Mouse (Mus musculus) limb, embryonic 12.5 days (tissue): ENCODE data around the gene Phf2. TPM values are rescaled to one million over a fixed set of nuclear protein-coding genes. Genes with fewer than 3 reads are reported as not detected.
"Not testable (repeated sequence)": the region's sequence is repeated elsewhere in the genome, so short reads cannot be mapped to it uniquely, and the experiment has no call there.

ENCODE experiments used
- ATAC-seq: fragments of 200-750 bp; cut with Nextera tagmentation; 2 replicates; pipeline ENCODE4 v1.8.0; 2017; ENCODE audit warnings: low read depth, moderate TSS enrichment; ENCODE audit not compliant: insufficient number of reproducible peaks, insufficient read depth, low FRiP score, low TSS enrichment
- H3K27ac ChIP-seq: fragments of 300-500 bp; sonication (generic); 2 replicates; pipeline ENCODE4 v1.5.1; 2016; ENCODE audit warnings: mild to moderate bottlenecking, moderate library complexity
- H3K27me3 ChIP-seq: fragments of 300-500 bp; sonication (generic); 2 replicates; pipeline ENCODE4 v1.6.1; 2016; ENCODE audit warnings: mild to moderate bottlenecking, moderate library complexity
- H3K36me3 ChIP-seq: fragments of 300-500 bp; sonication (generic); 2 replicates; pipeline ENCODE4 v1.6.1; 2016; ENCODE audit warnings: mild to moderate bottlenecking, moderate library complexity
- H3K4me1 ChIP-seq: fragments of 300-500 bp; sonication (generic); replicated peaks from 2 replicates; pipeline ENCODE4 v1.6.1; 2016
- H3K4me2 ChIP-seq: fragments of 300-500 bp; sonication (generic); 2 replicates; pipeline ENCODE4 v1.6.1; 2016; ENCODE audit warnings: mild to moderate bottlenecking, moderate library complexity
- H3K4me3 ChIP-seq: fragments of 300-500 bp; sonication (generic); replicated peaks from 2 replicates; pipeline ENCODE4 v1.5.1; 2016; ENCODE audit warnings: mild to moderate bottlenecking
- H3K9ac ChIP-seq: fragments of 300-500 bp; sonication (generic); replicated peaks from 2 replicates; pipeline ENCODE4 v1.6.1; 2016; ENCODE audit warnings: mild to moderate bottlenecking, moderate library complexity
- H3K9me3 ChIP-seq: fragments of 300-500 bp; sonication (generic); 2 replicates; pipeline ENCODE4 v1.6.1; 2016; ENCODE audit warnings: mild to moderate bottlenecking, moderate library complexity
- WGBS: fragments of 180-500 bp; shearing (Covaris S2); methylation state at CpG from one replicate; pipeline ENCODE4 v1.1.7; 2016; 5-methylcytosine and 5-hydroxymethylcytosine counted together
- polyA plus RNA-seq: library from polyadenylated mRNA; unstranded; fragments of >200 nt; fragmentation: Nextera tagmentation; extraction: Ambion mirVana; gene quantifications from 2 replicates; pipeline ENCODE4 v1.2.1, GENCODE M21; 2016

Gene Phf2
- polyA plus RNA-seq, 1 experiment from 2014 or later, result 9.9 TPM

GRCm38 (mm10) chr13:48838284-48838683 is 32.6 kb downstream of the Phf2 start:
- Histone ChIP-seq H3K27ac (no peak overlapping the region), H3K36me3 (peaks cover 18% of the 10 kb centered on the region), H3K4me3 (no peak overlapping the region), H3K27me3 (no peaks in the 10 kb centered on the region), H3K4me1 (0 out of 2 replicates have a peak, but pooled peaks cover 6% of the 10 kb centered on the region), H3K4me2 (no peak overlapping the region), H3K9me3 (no peaks in the 10 kb centered on the region), H3K9ac (no peak overlapping the region)
- ATAC-seq, result no peak
- 88% methylated on average over 2 of the region's 2 CpGs for WGBS

- 78% methylated on average over 6 of the region's 6 CpGs for WGBS
- Histone ChIP-seq H3K9me3 (no peaks in the 10 kb centered on the region), H3K4me3 (no peak overlapping the region), H3K4me1 (0 out of 2 replicates have a peak, but pooled peaks cover 6% of the 10 kb centered on the region), H3K36me3 (peaks cover 25% of the 10 kb centered on the region), H3K27ac (no peak overlapping the region), H3K4me2 (no peak overlapping the region), H3K9ac (no peak overlapping the region), H3K27me3 (no peaks in the 10 kb centered on the region)
- no peak for ATAC-seq
Observed at GRCm38 (mm10) chr13:48837537-48837936, 33.4 kb downstream of the Phf2 start.

- Histone ChIP-seq H3K36me3 (peaks cover 90% of the 10 kb centered on the region), H3K9ac (no peak overlapping the region), H3K4me3 (no peak overlapping the region), H3K27me3 (no peaks in the 10 kb centered on the region), H3K4me2 (no peak overlapping the region), H3K9me3 (no peaks in the 10 kb centered on the region), H3K27ac (no peak overlapping the region), H3K4me1 (no peaks in the 10 kb centered on the region)
- 83% methylated on average over 14 of the region's 14 CpGs for WGBS
- ATAC-seq, result no peak
Observed at GRCm38 (mm10) chr13:48830528-48831250, 40.2 kb downstream of the Phf2 start.

- Histone ChIP-seq H3K4me3 (no peak overlapping the region), H3K4me2 (no peak overlapping the region), H3K4me1 (no peaks in the 10 kb centered on the region), H3K9me3 (no peaks in the 10 kb centered on the region), H3K27me3 (no peaks in the 10 kb centered on the region), H3K36me3 (peaks cover 96% of the 10 kb centered on the region), H3K27ac (no peak overlapping the region), H3K9ac (no peak overlapping the region)
- no peak for ATAC-seq
- WGBS, result 92% methylated on average over 4 of the region's 4 CpGs
Observed at GRCm38 (mm10) chr13:48829780-48830179, 41.1 kb downstream of the Phf2 start.

GRCm38 (mm10) chr13:48822871-48823270 is 48.0 kb downstream of the Phf2 start:
- no peak for ATAC-seq
- H3K36me3 ChIP-seq, result peaks cover 100% of the 10 kb centered on the region
- WGBS, result 90% methylated on average over 9 of the region's 9 CpGs

GRCm38 (mm10) chr13:48822288-48822687 is 48.6 kb downstream of the Phf2 start:
- Histone ChIP-seq H3K9ac (no peak overlapping the region), H3K4me2 (no peak overlapping the region), H3K27me3 (no peaks in the 10 kb centered on the region), H3K4me3 (no peak overlapping the region), H3K9me3 (no peaks in the 10 kb centered on the region), H3K4me1 (no peaks in the 10 kb centered on the region), H3K36me3 (peaks cover 100% of the 10 kb centered on the region), H3K27ac (no peak overlapping the region)
- no peak for ATAC-seq
- 90% methylated on average over 10 of the region's 10 CpGs for WGBS

More at GRCm38 (mm10) chr13:48822871-48823270, 48.0 kb downstream of the Phf2 start:
- Histone ChIP-seq H3K4me3 (no peak overlapping the region), H3K9me3 (no peaks in the 10 kb centered on the region), H3K27ac (no peak overlapping the region), H3K27me3 (no peaks in the 10 kb centered on the region), H3K4me2 (no peak overlapping the region), H3K4me1 (no peaks in the 10 kb centered on the region), H3K9ac (no peak overlapping the region)

GRCm38 (mm10) chr13:48819131-48819530 is 51.8 kb downstream of the Phf2 start:
- Histone ChIP-seq H3K4me1 (no peaks in the 10 kb centered on the region), H3K9me3 (no peaks in the 10 kb centered on the region), H3K9ac (no peak overlapping the region), H3K27ac (no peak overlapping the region), H3K4me3 (no peak overlapping the region), H3K36me3 (peaks cover 100% of the 10 kb centered on the region), H3K27me3 (no peaks in the 10 kb centered on the region), H3K4me2 (no peak overlapping the region)
- ATAC-seq, result no peak
- WGBS, result 76% methylated on average over 3 of the region's 3 CpGs

- Histone ChIP-seq H3K4me3 (no peak overlapping the region), H3K4me1 (no peaks in the 10 kb centered on the region), H3K27me3 (no peaks in the 10 kb centered on the region), H3K9ac (no peak overlapping the region), H3K27ac (no peak overlapping the region), H3K9me3 (no peaks in the 10 kb centered on the region), H3K4me2 (no peak overlapping the region), H3K36me3 (peaks cover 91% of the 10 kb centered on the region)
- 96% methylated on average over 1 of the region's 1 CpGs for WGBS
- no peak for ATAC-seq
Observed at GRCm38 (mm10) chr13:48814406-48814805, 56.5 kb downstream of the Phf2 start.

GRCm38 (mm10) chr13:48810991-48811390 is 59.9 kb downstream of the Phf2 start:
- Histone ChIP-seq H3K27ac (no peak overlapping the region), H3K9ac (no peak overlapping the region), H3K36me3 (peaks cover 90% of the 10 kb centered on the region), H3K4me1 (no peaks in the 10 kb centered on the region), H3K4me2 (no peak overlapping the region), H3K9me3 (no peaks in the 10 kb centered on the region), H3K27me3 (no peaks in the 10 kb centered on the region), H3K4me3 (no peak overlapping the region)
- no peak for ATAC-seq
- WGBS, result 59% methylated on average over 9 of the region's 9 CpGs

- H3K27me3 ChIP-seq, result no peaks in the 10 kb centered on the region
- no peak overlapping the region for H3K9ac ChIP-seq
- WGBS, result 83% methylated on average over 7 of the region's 7 CpGs
- H3K4me2 ChIP-seq, result no peak overlapping the region
- no peak overlapping the region for H3K4me3 ChIP-seq
- no peaks in the 10 kb centered on the region for H3K9me3 ChIP-seq
- H3K36me3 ChIP-seq, result peaks cover 90% of the 10 kb centered on the region
- H3K4me1 ChIP-seq, result no peaks in the 10 kb centered on the region
- no peak for ATAC-seq
- H3K27ac ChIP-seq, result no peak overlapping the region
Observed at GRCm38 (mm10) chr13:48810274-48810823, 60.6 kb downstream of the Phf2 start.

GRCm38 (mm10) chr13:48809668-48810067 is 61.3 kb downstream of the Phf2 start:
- not testable (repeated sequence) for H3K9ac ChIP-seq, H3K4me1 ChIP-seq, H3K9me3 ChIP-seq, H3K27me3 ChIP-seq, H3K4me3 ChIP-seq, H3K4me2 ChIP-seq, H3K27ac ChIP-seq
- peak; percentile 11; the same call in 1 of the 2 replicates for ATAC-seq
- 87% methylated on average over 4 of the region's 4 CpGs for WGBS
- H3K36me3 ChIP-seq, result peaks cover 89% of the 10 kb centered on the region
